Mouse (Mus musculus) forebrain, postnatal 0 days (tissue): ENCODE results near the gene Prss16. TPM values are rescaled to one million over a fixed set of nuclear protein-coding genes. Genes with fewer than 3 reads are reported as not detected.
A peak's percentile ranks its signal among the peaks of the same experiment; 100 is the strongest.

Source experiments
- ATAC-seq: fragments of 200-750 bp; cut with Nextera tagmentation; 2 replicates; pipeline ENCODE4 v1.8.0; 2017; ENCODE audit warnings: mild to moderate bottlenecking, moderate library complexity
- DNase-seq: peaks from one replicate; pipeline ENCODE4 v3.0.0-alpha.2; 2015
- H3K27ac ChIP-seq: fragments of 300-500 bp; sonication (generic); 2 replicates; pipeline ENCODE4 v1.5.1; 2014; ENCODE audit warnings: low read depth, mild to moderate bottlenecking, antibody characterized with exemption, low read length, moderate library complexity, mixed read lengths
- H3K27me3 ChIP-seq: fragments of 300-500 bp; sonication (generic); 2 replicates; pipeline ENCODE4 v1.6.1; 2014; ENCODE audit warnings: mild to moderate bottlenecking, low read length, mixed read lengths; ENCODE audit not compliant: insufficient read depth
- H3K36me3 ChIP-seq: fragments of 300-500 bp; sonication (generic); 2 replicates; pipeline ENCODE4 v1.6.1; 2014; ENCODE audit warnings: mild to moderate bottlenecking, moderate library complexity; ENCODE audit not compliant: insufficient read depth
- H3K4me1 ChIP-seq: fragments of 300-500 bp; sonication (generic); 2 replicates; pipeline ENCODE4 v1.6.1; 2014; ENCODE audit warnings: antibody characterized with exemption; ENCODE audit not compliant: insufficient read depth
- H3K4me2 ChIP-seq: fragments of 300-500 bp; sonication (generic); 2 replicates; pipeline ENCODE4 v1.6.1; 2014; ENCODE audit warnings: low read depth, mild to moderate bottlenecking, moderate library complexity
- H3K4me3 ChIP-seq: fragments of 300-500 bp; sonication (generic); 2 replicates; pipeline ENCODE4 v1.5.1; 2014; ENCODE audit warnings: low read depth, low read length, mixed read lengths
- H3K9ac ChIP-seq: fragments of 300-500 bp; sonication (generic); 2 replicates; pipeline ENCODE4 v1.6.1; 2014; ENCODE audit warnings: mild to moderate bottlenecking
- H3K9me3 ChIP-seq: fragments of 300-500 bp; sonication (generic); 2 replicates; pipeline ENCODE4 v1.6.1; 2016; ENCODE audit warnings: low read length
- CTCF ChIP-seq: sonication (generic); IDR thresholded peaks from 2 replicates; pipeline ENCODE4 v1.5.1; 2016; ENCODE audit warnings: antibody characterized with exemption, control low read depth, low read depth
- WGBS: fragments of 180-500 bp; shearing (Covaris S2); extraction: QIAGEN DNeasy Blood & Tissue Kit; methylation state at CpG from one replicate; pipeline ENCODE4 v1.1.7; 2014; 5-methylcytosine and 5-hydroxymethylcytosine counted together
- polyA plus RNA-seq: library from polyadenylated mRNA; unstranded; fragments of >200 nt; fragmentation: Nextera tagmentation; extraction: Ambion mirVana; gene quantifications from 2 replicates; pipeline ENCODE4 v1.2.1, GENCODE M21; 2015
- total RNA-seq: library from RNA; depleted of rRNA; stranded (reverse); fragments of >200 nt; gene quantifications from 2 replicates; pipeline ENCODE4 v1.2.3, GENCODE M21; 2014; rRNA removed

Prss16 gene
- total RNA-seq (not detected in 2 replicates), polyA plus RNA-seq (not detected in 2 replicates)

DNA sequence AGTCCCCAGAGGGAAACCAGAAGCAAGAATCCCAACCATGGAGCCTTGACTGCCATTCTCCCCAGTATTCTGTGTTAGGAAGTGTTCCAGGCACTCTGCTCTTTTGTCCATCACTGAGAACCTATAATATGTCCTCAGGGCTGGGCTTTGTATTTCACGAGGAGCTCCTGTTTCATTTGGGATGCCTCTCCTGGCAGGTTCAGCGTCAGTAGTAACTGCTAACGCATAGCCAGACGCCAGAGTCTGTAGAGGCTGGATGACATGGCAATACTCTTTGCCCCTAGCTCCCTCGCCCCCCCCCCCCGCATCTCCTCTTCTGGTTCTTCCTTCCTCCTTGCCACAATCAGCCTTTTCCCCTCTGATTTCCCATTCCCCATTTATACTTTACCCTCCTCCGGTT, at the start of gene Prss16:
Gene Prss16 (minus strand): TSS at position 101 of the 400 bp plus-strand sequence.
- H3K9ac ChIP-seq: no peak within 1 kb of the TSS
- ATAC-seq (no peak), DNase-seq (no peak)
- WGBS: 44% methylated on average over 7 of the region's 7 CpGs
- no peaks in the 10 kb centered on the region for H3K36me3 ChIP-seq
- no peaks in the 10 kb centered on the region for H3K9me3 ChIP-seq
- H3K4me2 ChIP-seq: no peak within 1 kb of the TSS
- no peak within 1 kb of the TSS for H3K27ac ChIP-seq
- no peak within 1 kb of the TSS for H3K4me3 ChIP-seq
- H3K4me1 ChIP-seq: 0 out of 2 replicates have a peak, but pooled peaks cover 3% of the 10 kb centered on the region
- peaks cover 83% of the 10 kb centered on the region for H3K27me3 ChIP-seq
- TF ChIP-seq CTCF: no peak

DNA sequence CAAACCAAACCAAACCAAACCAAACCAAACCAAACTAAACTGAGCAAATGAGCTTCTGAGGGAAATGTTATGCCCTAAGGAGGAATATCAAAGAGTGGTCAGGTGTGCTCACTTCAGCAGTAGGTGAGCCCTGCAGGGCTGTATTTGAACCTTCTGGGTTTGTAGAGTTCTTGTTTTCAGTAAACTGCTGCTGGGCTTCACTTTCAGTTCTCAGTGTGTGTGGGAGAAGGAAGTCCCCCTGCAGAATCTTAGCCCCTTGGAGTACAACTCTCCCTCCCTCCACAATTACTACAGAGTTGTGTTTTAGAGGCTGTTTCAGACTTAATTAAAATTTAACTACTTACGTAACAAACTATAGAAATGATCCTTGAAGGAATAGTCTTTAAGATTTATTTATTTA, 44.2 kb upstream of the Prss16 start:
- Histone ChIP-seq H3K9me3 (no peaks in the 10 kb centered on the region), H3K4me3 (no peak overlapping the region), H3K36me3 (no peaks in the 10 kb centered on the region), H3K4me2 (no peak overlapping the region), H3K4me1 (no peaks in the 10 kb centered on the region), H3K9ac (no peak overlapping the region), H3K27ac (no peak overlapping the region), H3K27me3 (no peaks in the 10 kb centered on the region)
- no peak for ATAC-seq
- no peak for TF ChIP-seq CTCF
- 98% methylated on average over 1 of the region's 1 CpGs for WGBS
- DNase-seq: no peak

DNA sequence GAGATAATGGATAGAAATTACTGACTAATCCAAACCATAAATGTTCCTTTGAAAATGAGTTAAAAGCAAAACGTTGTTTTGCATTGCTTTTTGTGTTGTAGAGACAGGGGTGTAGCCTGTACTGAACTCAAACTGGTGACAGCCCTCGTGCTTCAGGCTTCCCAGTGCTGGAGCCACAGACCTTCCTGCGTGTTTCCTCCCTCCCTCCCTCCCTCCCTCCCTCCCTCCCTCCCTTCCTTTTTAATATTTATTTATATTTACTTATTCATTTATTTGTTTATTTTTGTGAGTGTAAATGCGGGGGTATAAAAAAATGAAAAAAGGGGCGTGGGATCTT, 41.9 kb upstream of the Prss16 start:
- Histone ChIP-seq H3K4me1 (no peaks in the 10 kb centered on the region), H3K36me3 (no peaks in the 10 kb centered on the region), H3K27me3 (no peaks in the 10 kb centered on the region), H3K4me2 (peak overlapping the region; percentile 54), H3K4me3 (peak overlapping the region; percentile 58), H3K9ac (peak overlapping the region; percentile 72), H3K9me3 (no peaks in the 10 kb centered on the region), H3K27ac (peak overlapping the region; percentile 89)
- 11% methylated on average over 5 of the region's 5 CpGs for WGBS
- ATAC-seq: peak; percentile 28
- TF ChIP-seq CTCF: no peak
- DNase-seq: no peak

DNA sequence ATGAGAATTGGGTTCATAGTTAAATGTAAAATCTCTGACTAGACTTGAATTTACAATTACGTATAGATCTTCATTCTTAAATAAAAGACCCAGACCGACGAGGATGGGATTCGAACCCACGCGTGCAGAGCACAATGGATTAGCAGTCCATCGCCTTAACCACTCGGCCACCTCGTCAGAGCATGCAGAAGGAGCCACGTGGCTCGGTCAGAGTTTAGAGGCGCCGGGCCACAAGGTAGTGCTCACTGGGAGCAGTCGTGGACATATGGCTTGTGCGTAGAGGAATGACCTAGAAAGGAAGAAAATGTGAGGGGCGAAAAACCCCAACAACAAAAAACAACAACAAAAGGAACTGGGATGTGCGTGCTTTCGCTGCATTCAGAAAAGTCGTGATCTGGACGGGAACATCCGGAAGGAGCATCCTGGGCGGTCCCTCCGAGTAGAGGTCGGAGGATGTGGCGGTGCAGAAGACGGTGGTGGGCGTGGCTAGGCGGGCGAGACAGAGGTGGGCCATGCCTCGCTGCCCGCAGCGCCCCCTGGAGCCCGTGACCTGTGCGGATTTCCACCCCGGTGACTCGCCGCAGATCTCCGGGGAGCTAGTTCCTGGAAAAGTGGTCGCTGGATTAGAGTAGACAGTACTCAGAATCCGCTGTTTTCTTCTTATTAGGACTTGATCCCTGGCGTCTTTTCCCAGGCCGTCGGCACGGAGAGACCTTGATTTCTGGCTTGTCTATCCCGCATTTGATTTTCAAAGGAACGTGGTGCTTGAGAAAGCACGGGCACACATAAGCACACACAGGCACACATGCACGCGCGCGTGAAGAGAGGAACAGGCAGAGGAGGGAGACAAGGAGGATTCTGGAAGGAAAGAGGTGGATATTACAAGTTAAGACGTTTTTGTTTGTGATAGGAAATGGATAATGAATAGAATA, 41.3 kb upstream of the Prss16 start:
- Histone ChIP-seq H3K9ac (peak overlapping the region; percentile 72), H3K36me3 (no peaks in the 10 kb centered on the region), H3K4me2 (peak overlapping the region; percentile 54), H3K4me3 (peak overlapping the region; percentile 58), H3K4me1 (no peaks in the 10 kb centered on the region), H3K27me3 (no peaks in the 10 kb centered on the region), H3K27ac (peak overlapping the region; percentile 89), H3K9me3 (no peaks in the 10 kb centered on the region)
- ATAC-seq: peak; percentile 93
- peak; percentile 92 for DNase-seq
- WGBS: under 1% methylated on average over 52 of the region's 52 CpGs
- TF ChIP-seq CTCF: peak; percentile 84

DNA sequence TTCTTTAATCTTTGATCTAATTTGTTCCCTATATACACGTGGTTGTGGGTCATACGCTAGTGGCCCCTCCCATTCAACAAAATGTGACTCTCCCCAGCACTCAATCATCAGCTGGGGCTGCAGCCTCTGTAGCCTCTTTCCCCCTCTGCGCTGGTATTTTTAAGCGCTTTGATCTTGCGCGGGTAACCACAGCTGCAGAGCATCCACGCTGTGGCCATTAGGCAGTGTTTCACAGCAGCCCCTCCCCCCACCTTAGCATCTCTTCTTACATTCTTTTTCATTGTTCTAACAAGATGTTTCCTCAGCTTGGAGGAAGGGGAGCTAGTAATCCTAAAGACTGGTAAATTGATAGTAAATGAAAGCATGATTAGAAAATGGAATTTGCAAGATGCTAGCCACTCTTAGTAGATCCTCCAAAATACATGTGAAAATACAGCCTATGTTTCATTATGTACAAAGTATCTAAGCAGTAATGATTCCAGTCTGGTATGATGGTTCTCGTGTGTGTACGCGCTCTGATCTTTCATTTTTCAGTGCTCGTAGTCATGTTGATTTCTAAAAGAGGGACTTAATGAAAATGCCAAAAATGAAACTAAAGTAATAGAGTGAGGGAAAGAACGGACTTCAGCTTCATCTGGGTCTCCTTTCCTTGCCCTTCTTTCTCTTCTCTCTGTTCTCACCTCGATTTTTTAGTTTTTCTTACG, 40.3 kb upstream of the Prss16 start:
- TF ChIP-seq CTCF: no peak
- peak; percentile 81 for DNase-seq
- no peaks in the 10 kb centered on the region for H3K36me3 ChIP-seq
- peak overlapping the region; percentile 54 for H3K4me2 ChIP-seq
- WGBS: 2% methylated on average over 14 of the region's 14 CpGs
- H3K4me3 ChIP-seq: peak overlapping the region; percentile 58
- no peaks in the 10 kb centered on the region for H3K4me1 ChIP-seq
- ATAC-seq: peak; percentile 61
- H3K27me3 ChIP-seq: no peaks in the 10 kb centered on the region
- H3K27ac ChIP-seq: peak overlapping the region; percentile 89
- peak overlapping the region; percentile 72 for H3K9ac ChIP-seq
- H3K9me3 ChIP-seq: no peaks in the 10 kb centered on the region

DNA sequence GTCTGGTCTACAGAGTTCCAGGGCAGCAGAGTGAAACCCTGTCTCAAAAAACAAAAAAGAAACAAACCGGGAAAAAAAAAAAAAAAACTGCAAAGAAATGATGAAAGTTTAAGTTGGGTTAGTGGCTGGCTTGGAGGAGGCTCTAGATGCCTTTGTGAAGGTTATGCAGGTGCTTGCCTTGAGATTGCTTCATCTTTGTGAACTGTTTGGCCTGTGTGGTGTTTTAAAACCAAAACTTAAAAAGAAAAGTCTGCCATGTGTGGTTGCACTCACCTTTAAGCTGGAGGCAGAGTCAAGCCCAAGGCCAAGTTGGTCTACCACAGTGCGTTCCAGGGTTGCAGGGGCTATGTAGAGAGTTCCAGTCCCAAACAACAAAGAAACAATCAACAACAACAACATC, 39.5 kb upstream of the Prss16 start:
- Histone ChIP-seq H3K4me1 (no peaks in the 10 kb centered on the region), H3K36me3 (no peaks in the 10 kb centered on the region), H3K27ac (no peak overlapping the region), H3K9ac (no peak overlapping the region), H3K27me3 (no peaks in the 10 kb centered on the region), H3K4me2 (no peak overlapping the region), H3K4me3 (no peak overlapping the region), H3K9me3 (no peaks in the 10 kb centered on the region)
- no peak for DNase-seq
- WGBS: 84% methylated on average over 2 of the region's 2 CpGs
- TF ChIP-seq CTCF: no peak
- ATAC-seq: no peak

DNA sequence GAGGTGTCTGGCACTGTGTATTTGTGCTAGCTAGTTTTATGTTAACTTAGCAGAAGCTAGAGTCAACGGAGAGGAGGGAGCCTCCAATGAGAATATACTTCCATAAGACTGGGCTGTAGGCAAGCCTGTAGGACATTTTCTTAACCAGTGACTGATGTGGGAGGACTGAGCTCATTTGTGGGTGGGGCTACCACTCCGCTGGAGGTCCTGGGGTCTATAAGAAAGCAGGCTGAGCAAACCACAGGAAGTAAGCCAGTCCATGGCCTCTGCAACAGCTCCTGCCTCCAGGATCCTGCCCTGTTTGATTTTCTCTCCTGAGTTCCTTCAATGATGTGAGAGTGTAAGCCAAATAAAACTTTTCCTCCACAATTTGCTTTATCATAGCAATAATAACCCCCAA, 35.8 kb upstream of the Prss16 start:
- peaks cover 5% of the 10 kb centered on the region for H3K4me1 ChIP-seq
- H3K36me3 ChIP-seq: no peaks in the 10 kb centered on the region
- ATAC-seq: no peak
- no peak for TF ChIP-seq CTCF
- no peaks in the 10 kb centered on the region for H3K27me3 ChIP-seq
- DNase-seq: no peak
- no peak overlapping the region for H3K9ac ChIP-seq
- no peak overlapping the region for H3K27ac ChIP-seq
- no peak overlapping the region for H3K4me2 ChIP-seq
- H3K9me3 ChIP-seq: no peaks in the 10 kb centered on the region
- 75% methylated on average over 2 of the region's 2 CpGs for WGBS
- no peak overlapping the region for H3K4me3 ChIP-seq
